Mouse (Mus musculus) stomach, embryonic 16.5 days (tissue): ENCODE measurements around the gene Mum1. TPM values are rescaled to one million over a fixed set of nuclear protein-coding genes. Genes with fewer than 3 reads are reported as not detected.
A peak's percentile ranks its signal among the peaks of the same experiment; 100 is the strongest.

Experiments used
- ATAC-seq: fragments of 200-750 bp; cut with Nextera tagmentation; 2 replicates; pipeline ENCODE4 v1.8.0; 2017; ENCODE audit warnings: moderate number of reproducible peaks, moderate TSS enrichment; ENCODE audit not compliant: insufficient read depth, low FRiP score
- H3K27ac ChIP-seq: fragments of 300-500 bp; sonication (generic); 2 replicates; pipeline ENCODE4 v1.5.1; 2014; ENCODE audit warnings: low read length
- H3K27me3 ChIP-seq: fragments of 300-500 bp; sonication (generic); 2 replicates; pipeline ENCODE4 v1.6.1; 2014; ENCODE audit warnings: low read length, control low read depth, mixed read lengths; ENCODE audit not compliant: control insufficient read depth, insufficient read depth
- H3K36me3 ChIP-seq: fragments of 300-500 bp; sonication (generic); 2 replicates; pipeline ENCODE4 v1.6.1; 2014; ENCODE audit warnings: low read length; ENCODE audit not compliant: control insufficient read depth, insufficient read depth
- H3K4me1 ChIP-seq: fragments of 300-500 bp; sonication (generic); 2 replicates; pipeline ENCODE4 v1.6.1; 2014; ENCODE audit warnings: low read length, control low read depth, mixed read lengths; ENCODE audit not compliant: control insufficient read depth, insufficient read depth
- H3K4me2 ChIP-seq: fragments of 300-500 bp; sonication (generic); 2 replicates; pipeline ENCODE4 v1.6.1; 2014; ENCODE audit warnings: low read depth, low read length, mixed read lengths
- H3K4me3 ChIP-seq: fragments of 300-500 bp; sonication (generic); replicated peaks from 2 replicates; pipeline ENCODE4 v1.5.1; 2014; ENCODE audit warnings: mild to moderate bottlenecking, low read length
- H3K9ac ChIP-seq: fragments of 300-500 bp; sonication (generic); 2 replicates; pipeline ENCODE4 v1.6.1; 2014; ENCODE audit warnings: low read length
- H3K9me3 ChIP-seq: fragments of 300-500 bp; sonication (generic); replicated peaks from 2 replicates; pipeline ENCODE4 v1.6.1; 2016; ENCODE audit warnings: low read length, control low read depth; ENCODE audit not compliant: control insufficient read depth
- WGBS: fragments of 180-500 bp; shearing (Covaris S2); extraction: QIAGEN DNeasy Blood & Tissue Kit; methylation state at CpG from one replicate; pipeline ENCODE4 v1.1.7; 2014; 5-methylcytosine and 5-hydroxymethylcytosine counted together
- polyA plus RNA-seq: library from polyadenylated mRNA; unstranded; fragments of >200 nt; fragmentation: Nextera tagmentation; extraction: Ambion mirVana; gene quantifications from 2 replicates; pipeline ENCODE4 v1.2.1, GENCODE M21; 2015

Mum1 gene
- 50.8 and 51.6 TPM in 2 replicates for polyA plus RNA-seq

- Histone ChIP-seq H3K9ac (peak within 1 kb of the TSS; percentile 96), H3K4me3 (peak within 1 kb of the TSS; percentile 86), H3K4me1 (peaks cover 25% of the 10 kb centered on the region), H3K27me3 (no peaks in the 10 kb centered on the region), H3K36me3 (peaks cover 16% of the 10 kb centered on the region), H3K9me3 (no peaks in the 10 kb centered on the region), H3K4me2 (peak within 1 kb of the TSS; percentile 79), H3K27ac (peak within 1 kb of the TSS; percentile 95)
- ATAC-seq: peak; percentile 99
- WGBS: under 1% methylated on average over 65 of the region's 75 CpGs
Observed at GRCm38 (mm10) chr10:80226416-80227165, at the start of gene Mum1. Gene Mum1 (plus strand): TSS chr10:80226434.

- peaks cover 14% of the 10 kb centered on the region; the same call in 1 of the 2 replicates for H3K4me1 ChIP-seq
- no peaks in the 10 kb centered on the region for H3K9me3 ChIP-seq
- H3K4me3 ChIP-seq: no peak overlapping the region
- no peaks in the 10 kb centered on the region for H3K27me3 ChIP-seq
- H3K36me3 ChIP-seq: no peaks in the 10 kb centered on the region
- 71% methylated on average over 7 of the region's 7 CpGs for WGBS
- ATAC-seq: no peak
- H3K4me2 ChIP-seq: no peak overlapping the region
- H3K27ac ChIP-seq: no peak overlapping the region
- H3K9ac ChIP-seq: no peak overlapping the region
Observed at GRCm38 (mm10) chr10:80177441-80178279, 48.6 kb upstream of the Mum1 start.

GRCm38 (mm10) chr10:80179068-80180051, 46.9 kb upstream of the Mum1 start, which contains the start of gene Efna2:
Gene Efna2 (plus strand): TSS chr10:80179482.
- peak within 1 kb of the TSS; percentile 75 for H3K4me2 ChIP-seq
- no peaks in the 10 kb centered on the region for H3K27me3 ChIP-seq
- peak within 1 kb of the TSS; percentile 90 for H3K9ac ChIP-seq
- under 1% methylated on average over 72 of the region's 106 CpGs for WGBS
- H3K36me3 ChIP-seq: no peaks in the 10 kb centered on the region
- H3K4me3 ChIP-seq: peak within 1 kb of the TSS; percentile 64
- H3K9me3 ChIP-seq: no peaks in the 10 kb centered on the region
- peaks cover 14% of the 10 kb centered on the region; the same call in 1 of the 2 replicates for H3K4me1 ChIP-seq
- H3K27ac ChIP-seq: peak within 1 kb of the TSS; percentile 23
- ATAC-seq: peak; percentile 68

GRCm38 (mm10) chr10:80180288-80180687, 45.9 kb upstream of the Mum1 start:
- Histone ChIP-seq H3K9me3 (no peaks in the 10 kb centered on the region), H3K4me3 (peak overlapping the region; percentile 64), H3K4me2 (peak overlapping the region; percentile 75), H3K27me3 (no peaks in the 10 kb centered on the region), H3K9ac (peak overlapping the region; percentile 90), H3K4me1 (peaks cover 14% of the 10 kb centered on the region; the same call in 1 of the 2 replicates), H3K36me3 (no peaks in the 10 kb centered on the region), H3K27ac (no peak overlapping the region)
- no peak for ATAC-seq
- 37% methylated on average over 6 of the region's 6 CpGs for WGBS

- Histone ChIP-seq H3K4me3 (peak overlapping the region; percentile 64), H3K9ac (peak overlapping the region; percentile 90; the same call in 1 of the 2 replicates), H3K9me3 (no peaks in the 10 kb centered on the region), H3K4me2 (peak overlapping the region; percentile 75), H3K27ac (no peak overlapping the region), H3K4me1 (peaks cover 14% of the 10 kb centered on the region; the same call in 1 of the 2 replicates), H3K27me3 (no peaks in the 10 kb centered on the region), H3K36me3 (no peaks in the 10 kb centered on the region)
- no peak for ATAC-seq
- WGBS: 53% methylated on average over 5 of the region's 5 CpGs
Observed at GRCm38 (mm10) chr10:80180823-80181222, 45.4 kb upstream of the Mum1 start.

- Histone ChIP-seq H3K4me3 (no peak overlapping the region), H3K9me3 (no peaks in the 10 kb centered on the region), H3K27me3 (no peaks in the 10 kb centered on the region), H3K27ac (no peak overlapping the region), H3K4me1 (0 out of 2 replicates have a peak, but pooled peaks cover 14% of the 10 kb centered on the region), H3K36me3 (no peaks in the 10 kb centered on the region), H3K4me2 (no peak overlapping the region), H3K9ac (no peak overlapping the region)
- ATAC-seq: no peak
- WGBS: 89% methylated on average over 7 of the region's 7 CpGs
Observed at GRCm38 (mm10) chr10:80182547-80182946, 43.7 kb upstream of the Mum1 start.

- Histone ChIP-seq H3K4me1 (peaks cover 3% of the 10 kb centered on the region; the same call in 1 of the 2 replicates), H3K27me3 (peaks cover 21% of the 10 kb centered on the region), H3K36me3 (no peaks in the 10 kb centered on the region), H3K9me3 (no peaks in the 10 kb centered on the region), H3K4me2 (no peak overlapping the region), H3K27ac (no peak overlapping the region), H3K9ac (no peak overlapping the region), H3K4me3 (no peak overlapping the region)
- WGBS: 45% methylated on average over 27 of the region's 27 CpGs
- no peak for ATAC-seq
Observed at GRCm38 (mm10) chr10:80186649-80187048, 39.6 kb upstream of the Mum1 start.

GRCm38 (mm10) chr10:80187739-80188138, 38.5 kb upstream of the Mum1 start:
- no peak for ATAC-seq
- Histone ChIP-seq H3K4me1 (peaks cover 3% of the 10 kb centered on the region; the same call in 1 of the 2 replicates), H3K9me3 (no peaks in the 10 kb centered on the region), H3K27ac (no peak overlapping the region), H3K36me3 (no peaks in the 10 kb centered on the region), H3K4me3 (no peak overlapping the region), H3K27me3 (peaks cover 25% of the 10 kb centered on the region), H3K4me2 (no peak overlapping the region), H3K9ac (no peak overlapping the region)
- 90% methylated on average over 10 of the region's 10 CpGs for WGBS
